Mouse (Mus musculus) midbrain, embryonic 11.5 days (tissue): ENCODE results near the gene Tsga13. TPM values are rescaled to one million over a fixed set of nuclear protein-coding genes. Genes with fewer than 3 reads are reported as not detected.

Experiments used
- ATAC-seq: fragments of 200-750 bp; cut with Nextera tagmentation; 2 replicates; pipeline ENCODE4 v1.8.0; 2017; ENCODE audit warnings: moderate TSS enrichment, moderate library complexity; ENCODE audit not compliant: low FRiP score
- DNase-seq: peaks from one replicate; pipeline ENCODE4 v3.0.0; 2015; ENCODE audit warnings: low spot score; ENCODE audit errors: missing footprints
- H3K27ac ChIP-seq: fragments of 300-500 bp; sonication (generic); 2 replicates; pipeline ENCODE4 v1.5.1; 2014; ENCODE audit warnings: low read depth, low read length
- H3K27me3 ChIP-seq: fragments of 300-500 bp; sonication (generic); 2 replicates; pipeline ENCODE4 v1.6.1; 2014; ENCODE audit warnings: mild to moderate bottlenecking, low read length, moderate library complexity, mixed read lengths; ENCODE audit not compliant: control insufficient read depth, insufficient read depth
- H3K36me3 ChIP-seq: fragments of 300-500 bp; sonication (generic); 2 replicates; pipeline ENCODE4 v1.6.1; 2014; ENCODE audit warnings: mild to moderate bottlenecking, low read length, moderate library complexity, mixed read lengths; ENCODE audit not compliant: control insufficient read depth, insufficient read depth
- H3K4me1 ChIP-seq: fragments of 300-500 bp; sonication (generic); 2 replicates; pipeline ENCODE4 v1.6.1; 2014; ENCODE audit warnings: low read length; ENCODE audit not compliant: control insufficient read depth, insufficient read depth
- H3K4me2 ChIP-seq: fragments of 300-500 bp; sonication (generic); 2 replicates; pipeline ENCODE4 v1.6.1; 2014; ENCODE audit warnings: mild to moderate bottlenecking, moderate library complexity
- H3K4me3 ChIP-seq: fragments of 300-500 bp; sonication (generic); 2 replicates; pipeline ENCODE4 v1.5.1; 2014; ENCODE audit warnings: low read depth, low read length
- H3K9ac ChIP-seq: fragments of 300-500 bp; sonication (generic); 2 replicates; pipeline ENCODE4 v1.6.1; 2014; ENCODE audit warnings: low read length
- H3K9me3 ChIP-seq: fragments of 300-500 bp; sonication (generic); 2 replicates; pipeline ENCODE4 v1.6.1; 2016; ENCODE audit warnings: low read length; ENCODE audit not compliant: control insufficient read depth
- WGBS: fragments of 180-500 bp; shearing (Covaris S2); extraction: QIAGEN DNeasy Blood & Tissue Kit; methylation state at CpG from one replicate; pipeline ENCODE4 v1.1.7; 2014; 5-methylcytosine and 5-hydroxymethylcytosine counted together
- polyA plus RNA-seq: library from polyadenylated mRNA; unstranded; fragments of >200 nt; fragmentation: Nextera tagmentation; extraction: Ambion mirVana; gene quantifications from 2 replicates; pipeline ENCODE4 v1.2.1, GENCODE M21; 2014

The Tsga13 gene
- polyA plus RNA-seq, 1 experiment from 2014 or later = 0.30 TPM

GRCm38 (mm10) chr6:30904911-30905310, 10.5 kb downstream of the Tsga13 start:
- no peak overlapping the region for H3K9ac ChIP-seq
- no peaks in the 10 kb centered on the region for H3K36me3 ChIP-seq
- DNase-seq (no peak), ATAC-seq (no peak)
- H3K4me1 ChIP-seq = no peaks in the 10 kb centered on the region
- no peaks in the 10 kb centered on the region for H3K27me3 ChIP-seq
- no peaks in the 10 kb centered on the region for H3K9me3 ChIP-seq
- H3K27ac ChIP-seq = no peak overlapping the region
- no peak overlapping the region for H3K4me3 ChIP-seq
- H3K4me2 ChIP-seq = no peak overlapping the region
- WGBS = 80% methylated on average over 5 of the region's 5 CpGs

GRCm38 (mm10) chr6:30904033-30904432, 11.3 kb downstream of the Tsga13 start:
- Histone ChIP-seq H3K27ac (no peak overlapping the region), H3K4me3 (no peak overlapping the region), H3K4me2 (no peak overlapping the region), H3K36me3 (no peaks in the 10 kb centered on the region), H3K9me3 (no peaks in the 10 kb centered on the region), H3K27me3 (no peaks in the 10 kb centered on the region), H3K9ac (no peak overlapping the region), H3K4me1 (no peaks in the 10 kb centered on the region)
- WGBS = 68% methylated on average over 3 of the region's 3 CpGs
- DNase-seq = no peak
- no peak for ATAC-seq

GRCm38 (mm10) chr6:30897520-30897919, 17.9 kb downstream of the Tsga13 start:
- H3K4me1 ChIP-seq = peaks cover 8% of the 10 kb centered on the region
- H3K9me3 ChIP-seq = no peaks in the 10 kb centered on the region
- ATAC-seq (no peak), DNase-seq (no peak)
- no peaks in the 10 kb centered on the region for H3K36me3 ChIP-seq
- no peak overlapping the region for H3K9ac ChIP-seq
- no peaks in the 10 kb centered on the region for H3K27me3 ChIP-seq
- no peak overlapping the region for H3K4me3 ChIP-seq
- no peak overlapping the region for H3K27ac ChIP-seq
- no peak overlapping the region for H3K4me2 ChIP-seq
- WGBS = 69% methylated on average over 6 of the region's 6 CpGs

- Histone ChIP-seq H3K4me3 (peak overlapping the region; percentile 82), H3K4me2 (peak overlapping the region; percentile 40), H3K27me3 (no peaks in the 10 kb centered on the region), H3K36me3 (no peaks in the 10 kb centered on the region), H3K9ac (peak overlapping the region; percentile 66), H3K27ac (no peak overlapping the region), H3K9me3 (no peaks in the 10 kb centered on the region), H3K4me1 (peaks cover 8% of the 10 kb centered on the region)
- no peak for ATAC-seq
- 20% methylated on average over 8 of the region's 8 CpGs for WGBS
- DNase-seq = no peak
Measured at GRCm38 (mm10) chr6:30896986-30897327, 18.4 kb downstream of the Tsga13 start.

GRCm38 (mm10) chr6:30896195-30896985, 19.0 kb downstream of the Tsga13 start, which contains the start of gene Copg2:
Copg2 (minus strand) TSS chr6:30896794.
- WGBS = under 1% methylated on average over 64 of the region's 83 CpGs
- peak within 1 kb of the TSS; percentile 82 for H3K4me3 ChIP-seq
- no peaks in the 10 kb centered on the region for H3K9me3 ChIP-seq
- peak within 1 kb of the TSS; percentile 84 for H3K9ac ChIP-seq
- DNase-seq (peak; percentile 100), ATAC-seq (peak; percentile 99)
- H3K4me1 ChIP-seq = peaks cover 8% of the 10 kb centered on the region
- no peaks in the 10 kb centered on the region for H3K36me3 ChIP-seq
- no peaks in the 10 kb centered on the region for H3K27me3 ChIP-seq
- H3K27ac ChIP-seq = peak within 1 kb of the TSS; percentile 97
- H3K4me2 ChIP-seq = peak within 1 kb of the TSS; percentile 40

GRCm38 (mm10) chr6:30895819-30896194, 19.6 kb downstream of the Tsga13 start:
- H3K9me3 ChIP-seq = no peaks in the 10 kb centered on the region
- no peak for ATAC-seq
- DNase-seq = no peak
- WGBS = 20% methylated on average over 3 of the region's 3 CpGs
- peaks cover 8% of the 10 kb centered on the region for H3K4me1 ChIP-seq
- peak overlapping the region; percentile 97 for H3K27ac ChIP-seq
- no peaks in the 10 kb centered on the region for H3K36me3 ChIP-seq
- peak overlapping the region; percentile 82 for H3K4me3 ChIP-seq
- H3K9ac ChIP-seq = peak overlapping the region; percentile 84
- H3K4me2 ChIP-seq = peak overlapping the region; percentile 40
- no peaks in the 10 kb centered on the region for H3K27me3 ChIP-seq

- no peaks in the 10 kb centered on the region for H3K27me3 ChIP-seq
- H3K4me2 ChIP-seq = no peak overlapping the region
- H3K9me3 ChIP-seq = no peaks in the 10 kb centered on the region
- DNase-seq = no peak
- H3K4me3 ChIP-seq = no peak overlapping the region
- no peak overlapping the region for H3K9ac ChIP-seq
- 88% methylated on average over 4 of the region's 4 CpGs for WGBS
- no peak for ATAC-seq
- no peak overlapping the region for H3K27ac ChIP-seq
- H3K4me1 ChIP-seq = peaks cover 8% of the 10 kb centered on the region
- peaks cover 3% of the 10 kb centered on the region; the same call in 1 of the 2 replicates for H3K36me3 ChIP-seq
Measured at GRCm38 (mm10) chr6:30893081-30893480, 22.3 kb downstream of the Tsga13 start.

- H3K9me3 ChIP-seq = no peaks in the 10 kb centered on the region
- no peaks in the 10 kb centered on the region for H3K27me3 ChIP-seq
- H3K4me1 ChIP-seq = peaks cover 6% of the 10 kb centered on the region; the same call in 1 of the 2 replicates
- H3K9ac ChIP-seq = no peak overlapping the region
- no peak overlapping the region for H3K27ac ChIP-seq
- no peak overlapping the region for H3K4me3 ChIP-seq
- no peak for ATAC-seq
- DNase-seq = peak; percentile 49
- H3K4me2 ChIP-seq = no peak overlapping the region
- H3K36me3 ChIP-seq = peaks cover 3% of the 10 kb centered on the region; the same call in 1 of the 2 replicates
Measured at GRCm38 (mm10) chr6:30891761-30892160, 23.6 kb downstream of the Tsga13 start.

GRCm38 (mm10) chr6:30884856-30885255, 30.5 kb downstream of the Tsga13 start:
- peak; percentile 59 for DNase-seq
- H3K36me3 ChIP-seq = peaks cover 3% of the 10 kb centered on the region
- ATAC-seq = no peak
- 90% methylated on average over 3 of the region's 3 CpGs for WGBS
- H3K4me1 ChIP-seq = no peaks in the 10 kb centered on the region
- H3K9me3 ChIP-seq = no peaks in the 10 kb centered on the region
- no peak overlapping the region for H3K4me3 ChIP-seq
- H3K27ac ChIP-seq = no peak overlapping the region
- no peaks in the 10 kb centered on the region for H3K27me3 ChIP-seq
- H3K4me2 ChIP-seq = no peak overlapping the region
- no peak overlapping the region for H3K9ac ChIP-seq
